Mouse (Mus musculus) olfactory bulb, adult 2 months (tissue): ENCODE measurements around the gene Btbd3.

Experiments
- CTCF ChIP-seq: fragments of 200-500 bp; IDR thresholded peaks from 2 replicates; pipeline ENCODE4 v1.5.1; 2012; ENCODE audit warnings: low read depth, mild to moderate bottlenecking, low read length, moderate library complexity; ENCODE audit not compliant: insufficient read depth
- POLR2A ChIP-seq: fragments of 200-500 bp; IDR thresholded peaks from 2 replicates; pipeline ENCODE4 v1.6.1; 2012; ENCODE audit warnings: mild to moderate bottlenecking, low read depth, low read length, moderate library complexity; ENCODE audit not compliant: insufficient read depth

DNA sequence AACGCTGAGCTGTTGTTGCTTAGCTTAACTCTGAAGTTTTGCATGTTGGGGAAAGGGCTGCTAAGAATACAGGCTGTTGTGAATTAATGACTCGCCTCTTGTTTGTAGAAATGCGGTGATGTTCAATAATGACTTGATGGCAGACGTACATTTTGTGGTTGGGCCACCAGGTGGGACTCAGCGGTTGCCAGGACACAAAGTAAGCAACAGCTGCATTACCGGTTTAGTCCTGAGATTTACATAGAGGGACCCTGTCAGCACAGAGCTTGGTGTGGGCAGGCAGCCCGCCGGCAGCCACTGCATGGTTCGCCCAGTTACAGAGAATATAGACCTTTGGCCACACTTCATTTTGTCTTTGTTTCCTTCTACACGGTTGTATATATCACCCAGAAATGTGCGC lies 23.3 kb downstream of the Btbd3 start:
- TF ChIP-seq CTCF = no peak
- TF ChIP-seq POLR2A = no peak
